Mouse (Mus musculus) liver, postnatal 0 days (tissue): ENCODE measurements at regions not wholly inside any gene's neighbourhood (a gene's known extent, or its start where the extent isn't known, plus 50 kb on each side); places are given as distances from the start of the nearest gene placed in this dataset.

Experiments used
- CTCF ChIP-seq: sonication (generic); IDR thresholded peaks from 2 replicates; pipeline ENCODE4 v1.5.1; 2016; ENCODE audit warnings: antibody characterized with exemption, low read depth
- EP300 ChIP-seq: IDR thresholded peaks from 2 replicates; pipeline ENCODE4 v1.6.1; 2016; ENCODE audit warnings: antibody characterized with exemption, low read depth, mild to moderate bottlenecking

- TF ChIP-seq CTCF (0 out of 2 replicates have a peak, but pooled peaks have one; percentile 2), EP300 (no peak)
Observed at GRCm38 (mm10) chr15:40223272-40223671, 89.1 kb downstream of the 9330182O14Rik start.
